Mouse (Mus musculus): ENCODE data around the gene Tmem240.

GRCm38 (mm10) chr4:155769880-155770512 is 35.4 kb downstream of the Tmem240 start:
- peak; percentile 69 for TF ChIP-seq CTCF (IDR thresholded peaks at IDR 0.05; ENCODE audit: low read depth, low read length)
- no peak for TF ChIP-seq POLR2A (IDR thresholded peaks at IDR 0.05; ENCODE audit: borderline replicate concordance, low read depth, low read length)
